Mouse (Mus musculus): ENCODE measurements around the gene Frmd4a.

The Frmd4a gene

DNA sequence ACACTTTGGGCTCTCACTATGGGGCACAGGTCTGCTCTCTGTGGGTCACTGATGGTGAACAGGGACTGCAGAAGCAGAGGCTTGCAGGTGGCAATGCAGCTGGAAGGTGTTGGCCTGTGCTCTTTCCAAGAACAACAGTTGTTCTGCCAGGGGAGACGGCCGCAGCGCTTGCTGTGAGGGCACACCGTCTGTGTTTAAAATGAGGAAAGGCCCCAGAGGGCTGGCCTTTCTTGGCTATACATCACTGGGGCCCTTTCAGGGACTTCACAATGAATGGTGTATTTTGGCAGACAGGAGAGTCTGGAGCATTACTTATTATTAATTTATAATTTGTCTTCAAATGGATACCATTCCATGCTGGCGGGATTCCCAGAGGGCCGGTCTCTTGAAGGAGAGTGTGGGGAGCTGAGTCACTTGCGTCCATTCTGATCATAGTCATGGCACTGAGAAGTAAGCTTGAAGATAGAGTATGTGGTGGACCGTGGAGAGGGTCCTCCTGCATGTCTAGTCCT is 268.9 kb downstream of the Frmd4a start:
- DNase-seq (ENCODE audit: low spot score in 2 of 2) = no peak

DNA sequence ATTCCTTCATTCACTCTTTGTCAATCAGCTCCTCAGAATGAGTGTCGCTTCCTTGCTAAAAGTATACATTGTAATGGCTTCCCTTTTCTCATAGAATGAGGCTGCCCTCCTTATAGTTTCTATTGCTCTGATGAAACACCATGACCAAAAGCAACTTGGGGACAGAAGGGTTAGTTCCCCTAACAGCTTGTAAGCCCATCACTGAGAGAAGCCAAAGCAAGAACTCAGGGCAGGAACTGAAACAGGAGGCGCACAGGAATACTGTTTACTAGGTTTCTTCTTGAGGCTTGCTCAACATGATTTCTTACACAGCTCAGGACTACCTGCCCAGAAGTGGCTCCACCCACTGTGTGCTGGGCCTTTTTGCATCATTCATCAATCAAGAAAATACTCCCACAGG is 273.0 kb downstream of the Frmd4a start:
- no peak for DNase-seq (ENCODE audit: low spot score in 2 of 2)

GRCm38 (mm10) chr2:4291100-4291499 is 273.6 kb downstream of the Frmd4a start:
- no peak for DNase-seq (ENCODE audit: low spot score in 2 of 2)

DNA sequence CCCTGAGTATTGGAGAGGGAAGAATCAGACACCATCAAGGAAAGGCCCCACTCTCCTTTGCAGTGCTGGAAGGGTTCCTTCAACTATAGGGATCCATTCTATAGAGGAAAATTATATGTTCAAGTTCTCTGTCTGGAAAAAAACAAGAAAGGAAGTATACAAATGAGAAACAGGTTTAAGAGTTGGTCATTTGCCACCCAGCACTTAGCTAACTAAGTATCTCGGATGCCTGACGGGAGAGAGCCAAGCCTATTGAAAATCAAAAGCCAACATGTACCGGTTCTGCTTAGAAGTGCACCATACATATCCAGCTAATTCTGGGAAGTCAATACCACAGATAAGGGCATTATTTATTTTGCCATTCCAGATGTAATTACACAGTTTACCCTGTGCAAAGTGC is 274.2 kb downstream of the Frmd4a start:
- DNase-seq (ENCODE audit: low spot score in 2 of 2) = no peak

DNA sequence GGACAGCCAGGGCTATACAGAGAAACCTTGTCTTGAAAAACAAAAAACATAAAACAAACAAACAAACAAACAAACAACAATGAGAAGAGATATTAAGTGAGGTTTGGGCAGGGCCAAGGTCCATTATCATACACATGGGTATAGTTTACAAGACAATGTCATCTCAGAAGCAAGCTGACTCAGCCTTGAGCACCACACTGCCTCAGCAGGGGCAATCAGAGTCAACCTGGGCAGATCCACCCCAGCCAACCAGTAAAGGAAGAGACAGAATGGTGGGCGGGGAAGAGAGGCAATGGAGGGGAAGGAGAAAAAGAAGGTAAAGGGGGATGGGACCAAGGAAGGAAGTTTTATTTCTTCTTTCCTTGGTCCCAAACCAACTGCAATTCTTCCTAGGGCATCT is 276.2 kb downstream of the Frmd4a start:
- DNase-seq (ENCODE audit: low spot score in 2 of 2) = no peak

DNA sequence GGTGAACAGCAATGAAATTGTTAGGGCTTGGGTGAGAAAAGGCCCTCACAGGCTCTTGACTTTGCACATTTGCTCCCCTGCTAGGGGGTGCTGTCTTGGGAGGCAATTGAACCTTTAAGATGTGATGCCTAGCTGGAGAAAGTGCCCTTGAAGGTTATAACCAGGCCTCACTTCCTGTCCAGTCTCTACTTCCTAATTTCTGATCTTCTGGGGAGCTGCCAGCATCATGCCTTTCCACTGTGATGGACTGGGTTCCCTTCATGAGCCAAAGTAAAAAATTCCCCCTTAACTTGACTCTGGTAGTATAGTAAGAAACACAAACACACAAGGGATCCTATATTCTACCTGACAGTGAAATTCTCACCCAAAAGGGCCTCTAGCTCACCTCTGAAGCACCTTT is 278.1 kb downstream of the Frmd4a start:
- no peak for DNase-seq (ENCODE audit: low spot score in 2 of 2)

DNA sequence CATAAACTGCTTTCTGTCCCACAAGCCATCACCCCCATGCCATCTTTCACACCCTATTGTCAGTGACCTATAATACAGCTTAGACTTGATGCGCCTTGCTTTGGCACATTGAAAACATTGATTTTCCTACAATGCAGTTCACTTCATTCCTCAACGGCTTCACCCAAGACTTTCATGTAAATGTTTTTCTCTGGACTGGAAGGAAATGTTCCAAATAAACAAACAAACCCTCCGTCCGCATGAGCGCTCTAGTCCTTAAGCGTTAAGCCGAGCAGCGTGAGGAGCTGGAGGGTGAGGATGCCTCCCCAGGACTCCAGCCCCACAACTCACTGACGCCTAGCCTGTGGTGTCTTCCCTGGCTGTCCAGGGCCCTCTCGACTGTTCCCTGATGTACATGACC is 279.4 kb downstream of the Frmd4a start:
- DNase-seq (ENCODE audit: low spot score in 2 of 2) = no peak

- no peak for DNase-seq (ENCODE audit: low spot score in 2 of 2)
Measured at GRCm38 (mm10) chr2:4298325-4299215, 281.1 kb downstream of the Frmd4a start.

- DNase-seq (ENCODE audit: low spot score in 2 of 2) = no peak
Measured at GRCm38 (mm10) chr2:4299593-4299992, 282.1 kb downstream of the Frmd4a start.

DNA sequence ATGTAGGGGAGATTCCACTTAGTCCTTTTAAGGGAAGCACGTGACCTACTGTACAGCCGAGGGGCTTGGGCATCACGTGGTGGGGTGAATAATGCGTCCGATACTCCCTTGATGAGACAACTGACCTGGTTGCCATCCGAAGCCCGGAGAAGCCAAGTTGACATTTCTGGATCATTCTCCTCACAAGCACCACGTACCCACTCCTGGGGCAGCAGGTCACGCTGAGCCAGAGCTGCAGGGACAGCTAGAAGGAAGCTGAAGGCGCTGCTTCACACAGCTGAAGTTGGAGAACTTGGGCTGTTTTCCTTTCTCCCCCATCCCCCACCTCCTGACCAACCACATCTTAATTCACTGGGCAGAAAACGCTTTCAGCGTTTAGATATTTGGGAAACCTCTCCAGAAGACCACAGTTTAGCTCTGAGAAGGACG is 282.9 kb downstream of the Frmd4a start:
- no peak for DNase-seq (ENCODE audit: low spot score in 2 of 2)

DNA sequence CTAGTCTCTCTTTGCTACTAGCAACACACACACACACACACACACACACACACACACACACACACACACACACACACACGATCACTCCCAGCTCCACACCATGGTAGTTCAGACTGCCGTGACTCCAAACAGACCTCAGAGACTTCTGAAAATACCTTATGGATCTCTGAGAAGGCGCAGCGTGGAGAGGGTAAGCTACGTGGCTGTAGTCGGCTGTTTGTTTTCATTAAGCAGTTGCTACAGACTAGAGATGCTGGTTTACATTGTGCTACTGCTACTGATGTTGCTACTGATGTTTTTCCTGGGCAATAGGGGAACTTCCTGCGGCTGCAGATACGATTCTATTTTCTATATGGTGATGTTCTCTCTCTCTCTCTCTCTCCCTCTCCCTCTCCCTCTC is 283.3 kb downstream of the Frmd4a start:
- DNase-seq (ENCODE audit: low spot score in 2 of 2) = no peak

GRCm38 (mm10) chr2:4301256-4301655 is 283.7 kb downstream of the Frmd4a start:
- no peak for DNase-seq (ENCODE audit: low spot score in 2 of 2)

- no peak for DNase-seq (ENCODE audit: low spot score in 2 of 2)
Measured at GRCm38 (mm10) chr2:4301692-4302091, 284.2 kb downstream of the Frmd4a start.

- no peak for DNase-seq (ENCODE audit: low spot score in 2 of 2)
Measured at GRCm38 (mm10) chr2:4302119-4302518, 284.6 kb downstream of the Frmd4a start.

DNA sequence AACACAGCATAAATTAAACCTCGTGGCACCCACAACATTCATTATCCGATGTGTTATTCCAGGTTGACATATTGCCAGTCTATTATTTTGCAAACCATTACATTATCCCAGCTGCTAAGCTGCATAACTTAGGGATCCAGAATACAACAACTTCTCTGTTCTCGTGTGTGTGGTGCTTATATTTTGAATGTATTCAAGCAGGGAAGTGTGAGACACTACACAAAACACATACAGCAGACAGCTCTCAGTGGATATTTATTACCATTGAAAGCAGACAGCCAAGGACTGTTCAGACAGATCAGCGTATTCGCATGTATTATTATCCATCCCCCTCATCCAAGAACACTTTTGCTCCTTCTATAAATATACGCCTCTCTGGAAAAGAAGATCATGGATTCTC is 289.6 kb downstream of the Frmd4a start:
- DNase-seq (ENCODE audit: low spot score in 2 of 2) = no peak

GRCm38 (mm10) chr2:4314545-4314944 is 297.0 kb downstream of the Frmd4a start:
- DNase-seq (ENCODE audit: low spot score in 2 of 2) = no peak

DNA sequence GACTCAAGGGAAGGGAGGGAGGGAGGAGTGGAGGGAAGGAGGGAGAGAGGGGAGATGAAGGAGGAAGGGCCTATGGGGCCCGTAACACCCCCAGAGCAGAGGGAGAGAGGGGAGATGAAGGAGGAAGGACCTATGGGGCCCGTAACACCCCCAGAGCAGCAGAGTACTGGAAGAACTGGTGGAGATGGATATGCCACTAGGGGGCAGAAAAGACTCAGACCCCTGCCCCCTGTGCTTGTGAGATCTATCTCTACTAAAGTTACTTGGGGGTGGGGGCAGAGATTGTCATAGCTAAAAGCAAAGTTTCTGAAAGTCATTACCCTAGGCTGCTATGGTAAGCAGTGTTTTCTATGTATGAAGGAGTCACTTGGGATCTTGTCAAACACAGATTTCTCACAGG is 299.1 kb downstream of the Frmd4a start:
- no peak for DNase-seq (ENCODE audit: low spot score in 2 of 2)

DNA sequence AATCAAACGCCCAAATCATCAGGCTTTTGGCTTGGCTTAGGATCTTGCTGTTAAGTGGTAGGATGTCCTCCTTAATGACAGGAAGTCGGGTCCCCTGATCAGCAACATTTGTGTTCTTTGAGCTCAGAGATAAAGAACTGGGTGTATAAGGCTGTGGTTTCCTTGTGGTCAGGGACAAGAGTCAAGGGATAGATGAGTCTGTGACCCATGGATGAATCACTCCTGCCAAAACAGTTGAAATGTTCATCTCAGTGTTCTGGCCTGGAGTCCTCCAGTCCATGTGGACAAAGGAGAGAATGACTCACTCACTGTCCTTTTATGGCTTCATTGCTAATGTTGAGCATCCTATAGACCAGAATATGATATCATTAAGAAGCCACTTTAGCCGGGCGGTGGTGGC is 300.6 kb downstream of the Frmd4a start:
- no peak for DNase-seq (ENCODE audit: low spot score in 2 of 2)

- no peak for DNase-seq (ENCODE audit: low spot score in 2 of 2)
Measured at GRCm38 (mm10) chr2:4326241-4327010, 308.9 kb downstream of the Frmd4a start.

DNA sequence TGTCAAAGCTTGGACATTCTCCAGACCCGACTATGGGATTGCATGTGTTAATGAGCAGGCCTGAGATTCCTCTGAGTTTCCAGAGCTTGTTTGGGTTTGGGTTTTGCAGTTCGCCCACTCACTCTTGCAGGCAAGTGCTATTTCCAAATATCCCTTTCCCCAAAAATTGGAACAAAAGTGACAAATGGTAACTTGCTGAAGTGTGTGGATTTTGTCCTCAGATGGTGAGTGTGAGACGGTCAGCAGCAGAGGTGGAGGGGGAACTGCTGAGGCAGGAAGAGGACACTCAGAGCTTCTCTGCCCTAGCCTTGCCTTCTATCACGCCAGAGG is 309.5 kb downstream of the Frmd4a start:
- no peak for DNase-seq (ENCODE audit: low spot score in 2 of 2)

DNA sequence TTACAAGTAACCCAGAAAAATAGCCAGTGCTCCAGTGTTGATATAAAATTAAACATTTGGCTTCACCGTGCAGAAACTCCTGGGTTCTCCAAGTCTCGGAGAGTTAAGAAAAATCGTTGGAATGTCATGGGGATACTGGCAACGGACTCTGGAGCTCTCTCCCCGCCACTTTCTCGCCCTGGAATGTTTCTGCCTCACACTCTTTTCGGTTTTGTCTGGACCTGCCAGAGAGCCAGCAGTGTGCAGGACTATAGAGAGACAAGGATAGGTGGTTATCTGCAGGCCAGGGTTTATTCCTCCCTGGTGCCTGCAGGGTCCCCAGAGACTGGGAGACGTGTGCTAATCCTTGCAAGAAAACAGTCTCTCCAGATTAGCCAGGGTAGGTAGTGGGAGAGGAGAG is 314.9 kb downstream of the Frmd4a start:
- no peak for DNase-seq (ENCODE audit: low spot score in 2 of 2)

DNA sequence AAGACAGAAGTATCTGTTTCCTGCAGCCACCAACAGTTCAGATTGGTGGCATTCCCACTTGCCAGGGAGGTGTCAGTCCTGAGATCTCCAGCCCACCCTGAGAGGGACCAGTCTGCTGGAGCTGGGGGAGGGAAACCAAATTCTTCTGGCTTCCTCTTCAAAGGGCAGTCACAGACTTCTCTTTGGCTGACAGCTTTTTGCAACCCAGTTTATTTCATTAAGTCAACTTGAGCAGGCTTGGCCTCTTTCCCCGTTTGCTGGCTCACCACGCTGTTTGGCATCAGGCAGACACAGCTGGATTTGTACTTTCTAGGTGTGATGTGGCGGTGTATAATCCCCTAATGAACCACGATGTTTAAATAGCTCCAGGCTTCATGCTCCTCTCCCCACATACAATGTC is 316.7 kb downstream of the Frmd4a start:
- no peak for DNase-seq (ENCODE audit: low spot score in 2 of 2)

DNA sequence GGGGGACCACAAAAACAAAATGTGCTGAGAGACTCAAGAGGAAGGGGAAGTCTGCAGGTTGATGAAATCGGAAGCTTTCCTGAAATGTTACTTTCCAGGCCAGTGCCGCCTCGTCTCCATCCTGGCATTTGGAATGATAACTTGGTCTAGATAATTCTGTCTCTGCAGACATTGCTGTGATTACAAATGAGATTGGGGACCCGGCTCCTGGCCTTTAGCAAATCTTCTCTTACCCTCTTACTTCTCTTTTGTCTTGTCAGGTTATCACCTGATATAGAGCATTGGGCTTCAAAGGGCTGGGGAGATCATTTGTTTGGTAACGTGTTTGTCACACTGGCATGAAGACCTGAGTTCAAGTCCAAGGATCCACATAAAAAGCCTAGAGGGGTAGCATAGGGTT is 317.4 kb downstream of the Frmd4a start:
- no peak for DNase-seq (ENCODE audit: low spot score in 2 of 2)
